Mouse (Mus musculus) liver, adult 2 months (tissue): ENCODE data around the gene 1700003E16Rik. TPM values are rescaled to one million over a fixed set of nuclear protein-coding genes. Genes with fewer than 3 reads are reported as not detected.

Source experiments
- DNase-seq: peaks from one replicate; pipeline ENCODE4 v3.0.0-alpha.2; 2011; ENCODE audit warnings: low read depth, low spot score; ENCODE audit errors: extremely low read depth
- H3K27ac ChIP-seq: fragments of 200-500 bp; replicated peaks from 2 replicates; pipeline ENCODE4 v1.5.1; 2012; ENCODE audit warnings: low read depth, mild to moderate bottlenecking, control low read depth, inconsistent platforms, low read length; ENCODE audit not compliant: insufficient read depth
- H3K27me3 ChIP-seq: fragments of 200-500 bp; 2 replicates; pipeline ENCODE4 v1.6.1; 2012; ENCODE audit warnings: mild to moderate bottlenecking, moderate library complexity, low read length, inconsistent platforms; ENCODE audit not compliant: control insufficient read depth, insufficient read depth
- H3K36me3 ChIP-seq: fragments of 200-500 bp; 2 replicates; pipeline ENCODE4 v1.6.1; 2012; ENCODE audit warnings: low read length, inconsistent platforms; ENCODE audit not compliant: control insufficient read depth, insufficient read depth
- H3K4me1 ChIP-seq: fragments of 200-500 bp; 2 replicates; pipeline ENCODE4 v1.6.1; 2011; ENCODE audit warnings: low read length; ENCODE audit not compliant: control insufficient read depth, insufficient read depth
- H3K4me3 ChIP-seq: fragments of 200-500 bp; 2 replicates; pipeline ENCODE4 v1.5.1; 2011; ENCODE audit warnings: low read depth, mild to moderate bottlenecking, control low read depth, low read length, moderate library complexity; ENCODE audit not compliant: insufficient read depth
- H3K79me2 ChIP-seq: fragments of 200-500 bp; 2 replicates; pipeline ENCODE4 v1.6.1; 2012; ENCODE audit warnings: inconsistent platforms, mild to moderate bottlenecking, low read length, moderate library complexity; ENCODE audit not compliant: control insufficient read depth, insufficient read depth
- H3K9ac ChIP-seq: fragments of 200-500 bp; 2 replicates; pipeline ENCODE4 v1.6.1; 2012; ENCODE audit warnings: low read depth, mild to moderate bottlenecking, control low read depth, inconsistent platforms, low read length
- CTCF ChIP-seq: fragments of 200-500 bp; IDR thresholded peaks from 2 replicates; pipeline ENCODE4 v1.5.1; 2011; ENCODE audit warnings: low read depth, low read length, control low read depth
- POLR2A ChIP-seq: fragments of 200-500 bp; IDR thresholded peaks from 2 replicates; pipeline ENCODE4 v1.6.1; 2011; ENCODE audit warnings: low read length, control low read depth; ENCODE audit not compliant: insufficient read depth; ENCODE audit errors: extremely low read depth
- WGBS: fragments of 180-500 bp; shearing (Covaris S2); methylation state at CpG from one replicate; pipeline ENCODE4 v1.1.7; 2018; 5-methylcytosine and 5-hydroxymethylcytosine counted together
- polyA plus RNA-seq: library from polyadenylated mRNA; depleted of rRNA; stranded (reverse); fragments of >200 nt; gene quantifications from 2 replicates; pipeline ENCODE4 v1.2.3, GENCODE M21; 2012
- total RNA-seq: library from RNA; depleted of rRNA; stranded (reverse); fragments of >200 nt; gene quantifications from 2 replicates; pipeline ENCODE4 v1.2.3, GENCODE M21; 2014

1700003E16Rik gene
- total and polyA plus RNA-seq, 2 experiments, result 0.09 to 0.22 TPM

- H3K9ac ChIP-seq, result no peak overlapping the region
- H3K27ac ChIP-seq, result peak overlapping the region; percentile 60
- peak; percentile 97 for DNase-seq
- TF ChIP-seq POLR2A, result no peak
- TF ChIP-seq CTCF, result no peak
- H3K79me2 ChIP-seq, result no peaks in the 10 kb centered on the region
- H3K4me3 ChIP-seq, result no peak overlapping the region
- 30% methylated on average over 9 of the region's 9 CpGs for WGBS
- H3K27me3 ChIP-seq, result no peaks in the 10 kb centered on the region
- H3K4me1 ChIP-seq, result peaks cover 19% of the 10 kb centered on the region
- no peaks in the 10 kb centered on the region for H3K36me3 ChIP-seq
These were observed 23.9 kb upstream of the 1700003E16Rik start for GRCm38 (mm10) chr6:83132176-83132919.

- Histone ChIP-seq H3K36me3 (no peaks in the 10 kb centered on the region), H3K4me1 (peaks cover 26% of the 10 kb centered on the region), H3K27ac (no peak overlapping the region), H3K9ac (no peak overlapping the region), H3K79me2 (no peaks in the 10 kb centered on the region; the same call in 1 of the 2 replicates), H3K27me3 (no peaks in the 10 kb centered on the region), H3K4me3 (no peak overlapping the region)
- peak; percentile 49 for DNase-seq
- TF ChIP-seq POLR2A, result no peak
- TF ChIP-seq CTCF, result no peak
- WGBS, result 54% methylated on average over 3 of the region's 3 CpGs
These were observed 22.0 kb upstream of the 1700003E16Rik start for GRCm38 (mm10) chr6:83134226-83134625.

GRCm38 (mm10) chr6:83134951-83135513 lies 21.2 kb upstream of the 1700003E16Rik start, which contains the start of gene Rtkn:
TSS of gene Rtkn (plus strand) at chr6:83135463.
- peak within 1 kb of the TSS; percentile 86 for H3K9ac ChIP-seq
- no peaks in the 10 kb centered on the region for H3K27me3 ChIP-seq
- H3K4me3 ChIP-seq, result peak within 1 kb of the TSS; percentile 79
- WGBS, result 61% methylated on average over 7 of the region's 7 CpGs
- peaks cover 2% of the 10 kb centered on the region; the same call in 1 of the 2 replicates for H3K79me2 ChIP-seq
- H3K36me3 ChIP-seq, result no peaks in the 10 kb centered on the region
- peak within 1 kb of the TSS; percentile 89 for H3K27ac ChIP-seq
- TF ChIP-seq CTCF (no peak), POLR2A (no peak)
- peaks cover 26% of the 10 kb centered on the region for H3K4me1 ChIP-seq
- DNase-seq, result peak; percentile 54

- Histone ChIP-seq H3K9ac (peak overlapping the region; percentile 86), H3K36me3 (no peaks in the 10 kb centered on the region), H3K27ac (peak overlapping the region; percentile 89), H3K79me2 (peaks cover 2% of the 10 kb centered on the region; the same call in 1 of the 2 replicates), H3K4me1 (peaks cover 26% of the 10 kb centered on the region), H3K4me3 (peak overlapping the region; percentile 79), H3K27me3 (no peaks in the 10 kb centered on the region)
- peak; percentile 72 for DNase-seq
- 10% methylated on average over 37 of the region's 37 CpGs for WGBS
- TF ChIP-seq POLR2A, result no peak
- TF ChIP-seq CTCF, result no peak
These were observed 20.5 kb upstream of the 1700003E16Rik start for GRCm38 (mm10) chr6:83135571-83136161.

- peaks cover 2% of the 10 kb centered on the region; the same call in 1 of the 2 replicates for H3K79me2 ChIP-seq
- TF ChIP-seq POLR2A (no peak), CTCF (no peak)
- H3K36me3 ChIP-seq, result no peaks in the 10 kb centered on the region
- H3K27ac ChIP-seq, result peak overlapping the region; percentile 89
- peaks cover 23% of the 10 kb centered on the region for H3K4me1 ChIP-seq
- H3K9ac ChIP-seq, result peak overlapping the region; percentile 86
- H3K27me3 ChIP-seq, result no peaks in the 10 kb centered on the region
- DNase-seq, result no peak
- WGBS, result 19% methylated on average over 5 of the region's 5 CpGs
- H3K4me3 ChIP-seq, result peak overlapping the region; percentile 79
These were observed 19.8 kb upstream of the 1700003E16Rik start for GRCm38 (mm10) chr6:83136291-83136880.
